Mouse (Mus musculus) left cerebral cortex, adult 9 months (tissue): Measurements from ENCODE around the gene Pole.
A peak's percentile ranks its signal among the peaks of the same experiment; 100 is the strongest.

ENCODE experiments used
- DNase-seq, 2 experiments: peaks; one replicate each; pipeline ENCODE4 v3.0.0; 2022; ENCODE audit warnings: low spot score in 2 of 2

Pole gene

DNA sequence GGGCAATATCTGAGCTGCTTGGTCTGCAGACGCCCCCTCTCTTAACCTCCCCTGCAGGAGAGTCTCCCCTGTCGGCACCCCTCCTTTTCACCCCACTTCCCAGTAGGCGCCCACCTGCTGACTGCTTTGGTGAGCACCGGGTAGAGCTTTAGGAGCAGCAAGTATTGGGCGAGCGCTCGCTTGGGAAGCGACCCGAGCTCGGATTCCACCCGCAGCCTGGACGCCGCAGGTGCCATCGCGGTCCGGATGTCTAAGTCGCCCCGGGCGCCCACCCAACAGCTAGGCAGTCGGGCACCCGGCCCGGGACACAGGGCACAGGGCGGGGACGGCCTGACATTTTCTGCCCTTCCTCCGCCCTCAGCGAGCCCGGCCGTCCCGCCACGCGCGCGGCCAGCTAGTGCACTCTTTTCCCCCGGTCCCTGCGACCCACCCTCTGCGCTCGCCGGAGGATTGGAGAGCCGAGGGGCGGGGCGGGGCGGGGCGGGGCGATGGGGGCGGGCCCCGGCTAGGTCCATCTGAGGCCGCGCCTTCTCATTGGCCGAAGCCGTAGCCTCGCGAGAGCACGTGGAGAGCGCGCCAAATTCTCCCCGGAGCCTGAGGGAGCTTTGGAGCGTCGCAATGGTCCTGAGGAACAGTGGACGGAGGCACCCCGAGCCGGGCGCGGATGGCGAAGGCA lies at the start of gene Pole, which contains the start of gene Pxmp2:
Pole (plus strand) TSS at position 537 of the 676 bp plus-strand sequence.
Pxmp2 (minus strand) TSS at position 417 of the 676 bp plus-strand sequence.
- peak in 1 of 2 experiments; percentile 84 for DNase-seq

DNA sequence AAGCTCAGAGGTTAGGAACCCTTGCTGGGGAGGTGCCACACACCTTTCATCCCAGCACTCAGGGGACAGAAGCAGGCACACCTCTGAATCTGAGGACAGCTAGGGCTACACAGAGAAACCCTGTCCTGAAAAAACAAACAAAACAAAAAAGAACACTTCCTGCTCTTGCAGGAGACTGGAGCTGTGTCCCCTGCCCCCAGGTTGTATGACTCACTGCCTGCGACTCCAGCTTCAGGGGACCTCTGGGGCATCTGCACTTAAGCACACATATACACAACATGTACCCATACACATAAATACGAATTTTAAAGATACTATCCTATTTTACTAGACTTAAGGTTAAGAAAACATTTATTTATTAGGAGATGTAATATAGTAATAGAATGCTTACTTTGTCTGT lies 42.0 kb upstream of the Pole start:
- DNase-seq, result no peak

DNA sequence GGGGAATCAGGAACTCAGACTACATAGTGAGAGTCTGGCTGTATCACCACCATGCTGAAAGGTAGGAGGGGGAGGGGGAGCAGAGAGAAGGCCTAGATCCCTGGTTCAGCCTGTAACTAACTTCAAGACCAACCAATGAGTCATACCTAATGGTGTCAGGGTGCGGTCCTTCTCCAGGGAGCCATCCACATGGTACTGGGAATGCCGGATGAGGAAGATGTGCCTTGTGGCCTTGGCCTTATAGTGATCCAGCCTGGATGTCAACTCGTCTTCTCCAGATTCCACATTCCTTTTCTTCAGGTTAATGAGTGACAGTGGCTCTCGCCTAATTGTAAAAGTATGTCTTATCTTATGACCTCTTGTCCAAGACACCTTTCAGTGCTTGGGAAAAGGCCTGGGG lies 19.2 kb upstream of the Pole start:
- DNase-seq, result no peak

DNA sequence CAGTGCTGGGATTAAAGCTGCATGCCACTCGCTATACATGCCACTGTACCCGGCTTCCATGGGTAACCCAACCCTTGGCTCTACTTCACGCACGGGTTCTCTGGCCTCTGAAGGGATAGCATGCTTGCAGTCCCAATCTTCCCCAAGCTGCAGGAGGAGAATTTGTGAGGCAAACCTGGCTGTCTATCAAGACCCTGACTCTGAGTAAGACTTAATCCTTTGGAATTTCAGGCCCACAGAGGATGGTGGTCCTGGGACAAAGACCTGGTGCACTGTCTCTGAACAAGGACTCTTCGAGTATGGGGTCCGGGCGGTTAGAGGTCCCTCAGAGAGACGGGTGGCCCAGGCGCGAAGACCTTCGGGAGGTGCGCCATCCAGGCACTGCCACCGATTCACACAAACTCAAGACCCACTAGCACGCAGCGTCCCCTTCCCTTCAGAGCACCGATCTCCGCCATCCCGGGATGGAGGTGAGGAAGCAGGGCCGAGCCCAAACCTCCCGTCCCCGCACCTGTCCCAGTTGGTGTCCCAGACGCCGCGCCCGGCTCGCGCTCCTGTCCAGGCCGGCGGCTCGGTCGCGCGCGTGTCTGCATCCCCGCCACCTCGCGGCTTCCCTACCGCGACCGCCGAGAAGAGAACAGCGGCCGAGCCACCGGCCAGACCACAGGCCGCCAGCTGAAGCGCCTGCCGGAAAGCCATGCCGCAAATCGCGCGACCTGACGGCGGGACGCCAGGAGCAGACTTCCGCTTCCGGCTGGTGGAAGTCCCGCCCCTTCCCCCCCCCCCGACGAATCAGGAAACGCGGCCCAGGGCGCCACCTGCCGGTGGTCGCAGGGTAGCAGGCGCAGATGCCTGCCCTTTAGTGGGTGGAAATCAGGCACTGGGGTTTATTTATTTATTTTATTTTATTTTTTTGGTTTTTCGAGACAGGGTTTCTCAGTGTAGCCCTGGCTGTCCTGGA lies 16.7 kb upstream of the Pole start, which contains the start of gene Pgam5:
Pgam5 (minus strand) TSS at position 773 of the 961 bp plus-strand sequence.
- DNase-seq, result peak; percentile 53 to 77

DNA sequence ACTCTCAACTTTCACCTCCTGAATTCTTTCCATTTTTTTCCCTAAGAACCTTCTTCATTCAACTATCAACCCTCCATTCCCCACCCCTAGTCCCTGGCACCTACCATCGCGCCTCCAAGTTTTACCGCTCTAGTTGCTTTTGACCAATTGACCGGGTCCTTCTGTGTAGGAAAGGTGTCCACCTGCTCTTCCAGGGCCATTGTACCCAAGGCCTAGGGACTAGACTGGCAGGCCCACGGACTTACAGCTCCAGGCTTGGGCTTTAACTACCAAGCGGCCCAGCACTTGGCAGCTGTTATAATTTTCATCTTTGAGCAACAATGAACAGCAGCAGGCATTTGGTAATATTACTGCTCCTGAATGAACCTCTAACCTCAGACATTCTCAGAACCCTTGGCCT lies 15.9 kb upstream of the Pole start:
- no peak for DNase-seq

DNA sequence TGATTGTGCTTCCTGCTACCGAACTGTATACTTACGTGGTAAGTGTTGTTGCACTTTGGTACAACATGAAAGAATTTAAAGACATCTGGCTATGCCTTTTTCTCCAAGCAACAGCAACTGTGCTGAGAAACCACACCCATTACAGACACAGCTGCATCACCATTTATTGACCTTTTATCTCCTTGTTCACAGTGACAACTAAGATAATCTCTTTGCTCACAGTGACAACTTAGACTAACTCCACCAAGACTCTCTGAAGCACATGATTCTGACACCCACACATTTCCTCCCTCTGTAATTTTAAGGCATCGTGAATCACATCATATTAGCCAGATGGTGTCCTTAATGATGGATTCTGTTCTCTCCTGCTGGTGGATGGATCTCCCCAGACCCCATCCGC lies 12.0 kb upstream of the Pole start:
- DNase-seq, result no peak

DNA sequence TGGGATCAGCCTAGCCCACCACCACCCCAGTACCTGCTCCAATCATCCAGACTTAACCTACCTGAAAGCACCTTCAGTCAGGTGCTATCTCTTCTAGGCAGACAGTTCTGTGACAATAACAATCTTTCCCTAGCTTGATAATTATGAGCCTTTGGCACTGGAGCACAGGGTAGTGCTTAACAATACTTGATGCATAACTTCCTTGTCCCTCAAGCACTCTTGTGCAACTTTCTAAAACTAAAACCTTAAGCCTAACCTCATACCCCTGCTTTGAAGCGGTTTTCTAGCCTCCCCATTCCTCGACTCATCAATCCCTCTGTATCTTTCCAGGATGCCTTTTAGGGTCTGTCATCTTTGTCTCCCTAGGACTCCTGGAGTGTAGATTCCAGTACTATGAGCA lies 11.3 kb upstream of the Pole start:
- no peak for DNase-seq

DNA sequence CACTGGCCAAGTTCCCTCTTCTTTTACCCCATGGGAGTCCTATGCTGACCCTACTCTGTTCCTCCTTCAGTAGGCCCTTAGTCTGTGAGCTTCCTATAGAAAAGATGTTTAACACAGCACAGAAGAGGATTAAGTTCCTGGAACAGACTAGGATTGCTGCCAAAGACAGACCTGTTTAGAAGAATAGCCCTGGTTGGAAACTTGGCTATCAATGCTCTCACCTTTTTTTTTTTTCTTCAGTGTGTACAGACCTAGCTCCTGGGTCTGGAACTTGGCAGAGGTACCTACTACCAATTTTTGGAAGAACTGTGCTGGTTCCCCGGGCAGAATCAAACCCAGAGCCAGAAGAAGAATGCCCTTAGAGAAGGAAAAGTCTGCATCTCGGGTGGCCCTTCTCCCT lies 9.7 kb upstream of the Pole start:
- DNase-seq, result no peak

DNA sequence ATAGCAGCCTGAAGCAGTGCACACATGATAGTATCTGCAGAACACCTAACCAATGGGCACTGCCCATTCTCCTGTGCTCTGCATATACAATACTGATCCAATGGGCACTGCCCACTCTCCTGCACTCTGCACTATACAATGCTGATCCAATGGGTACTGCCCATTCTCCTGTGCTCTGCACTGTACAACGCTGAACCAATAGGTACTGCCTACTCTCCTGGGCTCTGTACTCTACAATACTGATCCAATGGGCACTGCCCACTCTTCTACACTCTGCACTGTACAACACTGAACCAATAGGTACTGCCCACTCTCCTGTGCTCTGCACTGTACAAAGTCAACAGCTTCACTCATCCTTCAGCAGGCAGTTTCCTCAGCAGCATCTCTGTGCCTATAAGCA lies 9.2 kb upstream of the Pole start:
- no peak for DNase-seq

DNA sequence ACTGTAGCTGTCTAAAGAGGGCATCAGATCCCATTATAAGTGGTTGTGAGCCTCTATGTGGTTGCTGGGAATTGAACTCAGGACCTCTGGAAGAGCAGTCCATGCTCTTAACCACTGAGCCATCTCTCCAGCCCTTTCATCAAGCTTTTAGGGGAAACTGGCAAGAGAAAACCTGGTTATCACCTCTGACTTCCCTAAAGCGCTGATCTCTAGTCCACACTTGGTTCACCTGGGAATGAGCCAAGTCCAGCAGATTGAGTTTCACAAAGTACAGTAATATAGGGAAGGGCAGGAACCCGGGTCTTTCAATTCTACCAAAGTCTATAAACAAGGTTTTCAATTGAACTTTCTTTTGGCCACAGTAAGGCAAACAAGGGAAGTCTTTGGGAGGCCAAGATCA lies 4.1 kb upstream of the Pole start:
- DNase-seq, result no peak

DNA sequence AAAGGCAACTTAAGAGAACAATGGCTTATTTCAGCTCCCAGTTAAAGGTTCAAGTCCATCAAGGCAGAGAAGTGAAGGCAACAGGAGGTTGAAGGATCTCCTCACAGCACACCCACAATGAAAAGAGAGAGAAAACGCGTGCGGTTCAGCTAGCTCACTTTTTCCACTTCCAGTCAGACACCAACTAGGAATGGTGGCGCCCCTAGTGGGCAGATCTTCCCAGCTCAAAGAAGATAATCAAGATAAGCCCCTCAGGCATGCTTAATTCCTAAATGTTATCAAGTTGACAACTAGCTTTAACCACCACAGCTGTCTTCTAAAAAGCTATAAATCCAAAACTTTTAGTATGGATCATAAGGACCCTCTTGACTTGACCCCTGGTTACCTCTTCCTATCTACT lies 1.6 kb upstream of the Pole start:
- no peak for DNase-seq

DNA sequence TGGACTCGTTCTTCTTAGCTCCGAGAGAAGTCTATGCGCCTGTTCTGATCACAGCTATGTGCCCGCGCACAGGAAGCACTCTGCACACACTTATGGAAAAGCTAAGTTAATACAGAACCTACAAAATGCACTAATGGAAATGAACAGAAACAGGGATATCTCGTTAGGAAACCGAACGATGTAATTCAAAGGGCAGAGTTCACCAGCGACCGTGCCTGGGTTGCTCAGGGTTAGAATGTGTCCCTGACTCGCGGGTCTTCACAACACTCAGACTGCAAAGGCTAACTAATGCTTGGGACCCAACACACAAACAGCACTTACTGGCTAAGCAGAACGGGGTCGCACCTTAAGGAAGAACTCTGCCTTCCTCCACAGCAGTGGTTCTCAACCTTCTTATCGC lies 950 bp upstream of the Pole start:
- DNase-seq, result no peak

DNA sequence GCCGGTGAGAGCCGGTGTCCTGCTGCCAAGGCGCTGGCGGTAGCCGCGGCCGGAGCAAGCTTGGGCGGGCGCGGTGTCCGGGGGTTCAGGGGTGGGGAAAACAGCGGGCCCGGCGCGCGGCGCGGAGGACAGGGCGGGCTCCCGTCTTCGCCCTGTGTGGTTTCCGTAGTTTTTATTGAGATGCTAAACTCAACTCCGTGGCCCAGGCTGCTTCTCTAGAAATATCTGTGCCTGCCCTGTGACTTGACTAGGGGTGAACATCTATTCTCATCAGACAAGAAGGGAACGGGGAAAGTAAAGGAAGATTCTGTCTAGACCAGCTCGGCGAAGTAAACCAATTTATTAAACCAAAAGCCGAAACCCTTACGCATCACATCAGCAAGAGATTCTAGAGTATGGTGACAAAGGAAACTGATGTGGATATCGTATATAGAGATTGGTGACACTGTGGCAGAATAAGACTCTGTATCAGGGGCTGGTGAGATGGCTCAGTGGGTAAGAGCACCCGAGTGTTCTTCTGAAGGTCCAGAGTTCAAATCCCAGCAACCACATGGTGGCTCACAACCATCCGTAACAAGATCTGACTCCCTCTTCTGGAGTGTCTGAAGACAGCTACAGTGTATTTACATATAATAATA lies 459 bp downstream of the Pole start:
- no peak for DNase-seq

DNA sequence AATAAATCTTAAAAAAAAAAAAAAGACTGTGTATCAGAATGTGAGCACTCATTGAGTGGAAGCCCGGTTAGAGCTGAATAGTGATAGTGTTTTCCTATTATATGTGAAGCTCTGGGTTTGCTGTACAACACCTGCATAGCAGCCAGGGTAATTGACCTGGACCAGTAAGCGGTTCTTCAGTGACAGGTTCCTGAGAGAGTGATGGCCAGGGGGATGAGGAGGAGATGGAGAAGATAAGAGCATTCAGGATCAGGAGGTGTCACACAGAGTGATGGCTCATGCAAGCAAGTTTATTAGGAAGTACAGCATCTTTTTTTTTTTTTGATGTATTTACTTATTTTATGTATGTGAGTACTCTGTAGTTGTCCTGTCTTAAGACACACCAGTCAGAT lies 974 bp downstream of the Pole start:
- no peak for DNase-seq

DNA sequence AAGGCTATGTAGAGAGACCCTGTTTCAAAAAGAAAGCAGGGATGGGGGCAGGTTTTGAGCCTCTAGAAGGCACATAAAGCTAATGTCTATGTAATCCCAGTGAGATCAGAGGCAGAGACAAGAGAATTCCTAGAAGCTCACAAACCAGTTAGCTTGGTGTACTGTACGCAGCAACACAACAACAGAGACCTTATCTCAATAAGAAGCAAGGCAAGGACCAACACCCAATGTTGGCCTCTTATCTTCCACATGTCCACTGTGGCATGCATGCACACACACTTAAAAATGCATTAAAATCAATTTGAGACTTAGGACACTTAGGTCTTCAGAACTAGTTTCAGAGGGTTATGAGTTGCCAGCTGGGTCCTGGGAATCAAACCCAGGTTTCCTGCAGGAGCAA lies 5.5 kb downstream of the Pole start:
- no peak for DNase-seq

DNA sequence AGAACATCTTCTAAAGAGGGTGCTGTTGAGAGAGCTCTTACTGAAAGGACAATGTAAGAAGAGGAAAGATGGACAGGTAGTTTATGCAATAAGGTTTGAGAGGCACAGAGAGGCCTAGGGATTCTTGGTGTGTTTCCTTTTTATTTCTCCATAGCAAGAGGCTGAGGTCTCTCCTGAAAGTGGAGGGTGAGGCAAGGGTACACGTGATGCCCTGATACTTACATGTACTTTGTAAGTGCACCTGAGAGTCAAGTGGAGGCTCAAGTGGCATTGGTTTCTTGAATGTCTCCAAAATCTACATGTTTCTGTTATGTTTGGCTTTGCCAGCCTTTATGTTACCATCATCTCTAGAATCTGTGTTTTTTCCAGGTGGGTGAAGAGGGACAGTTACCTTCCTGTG lies 10.5 kb downstream of the Pole start:
- no peak for DNase-seq

DNA sequence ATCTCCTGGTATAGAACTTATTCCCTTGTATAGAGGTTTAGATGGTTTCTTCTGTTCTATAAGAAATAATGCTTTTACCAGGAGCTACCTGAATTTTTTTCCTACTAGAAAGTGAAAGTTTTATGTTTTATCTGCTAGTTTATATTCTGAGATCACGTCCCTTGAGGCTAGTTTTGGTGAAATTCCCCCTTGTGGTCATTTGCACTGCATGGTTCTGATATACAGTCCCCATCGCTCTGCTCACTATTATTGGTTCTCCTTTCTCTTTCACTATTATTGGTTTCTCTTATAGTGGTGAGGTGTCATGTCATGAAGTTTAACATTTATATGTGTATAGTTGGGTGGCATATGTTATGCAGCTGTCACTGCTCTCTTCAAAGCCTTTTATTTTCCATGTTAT lies 14.5 kb downstream of the Pole start:
- DNase-seq, result no peak

DNA sequence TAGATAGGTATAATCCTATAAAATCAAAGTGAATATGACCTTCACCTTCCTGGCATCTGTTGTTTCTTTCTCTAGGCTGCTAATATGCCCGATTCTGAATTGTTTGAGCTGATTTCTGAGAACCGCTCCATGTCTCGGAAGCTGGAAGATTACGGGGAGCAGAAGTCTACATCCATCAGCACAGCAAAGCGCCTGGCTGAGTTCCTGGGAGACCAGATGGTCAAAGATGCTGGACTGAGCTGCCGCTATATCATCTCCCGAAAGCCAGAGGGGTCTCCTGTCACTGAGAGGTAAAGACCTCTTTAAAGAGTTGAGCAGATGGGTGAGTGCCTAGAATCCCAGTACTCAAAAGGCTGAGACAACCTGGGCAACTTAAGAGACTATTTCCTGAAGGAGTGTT lies 22.8 kb downstream of the Pole start:
- no peak for DNase-seq

DNA sequence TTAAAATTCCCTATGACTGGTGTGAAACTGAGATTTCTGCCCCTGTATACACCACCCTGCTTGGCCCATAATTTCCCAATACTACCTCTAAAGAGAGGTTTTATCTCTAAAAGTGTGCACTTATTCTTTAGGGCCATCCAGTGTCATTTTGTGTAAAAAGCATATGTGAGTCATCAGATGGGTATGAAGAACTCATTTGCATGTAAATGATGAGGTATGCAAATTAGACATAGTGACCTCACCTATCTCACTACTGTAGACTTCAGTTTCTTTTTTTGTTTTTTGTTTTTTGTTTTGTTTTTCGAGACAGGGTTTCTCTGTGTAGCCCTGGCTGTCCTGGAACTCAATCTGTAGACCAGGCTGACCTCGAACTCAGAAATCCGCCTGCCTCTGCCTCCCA lies 27.0 kb downstream of the Pole start:
- no peak for DNase-seq

DNA sequence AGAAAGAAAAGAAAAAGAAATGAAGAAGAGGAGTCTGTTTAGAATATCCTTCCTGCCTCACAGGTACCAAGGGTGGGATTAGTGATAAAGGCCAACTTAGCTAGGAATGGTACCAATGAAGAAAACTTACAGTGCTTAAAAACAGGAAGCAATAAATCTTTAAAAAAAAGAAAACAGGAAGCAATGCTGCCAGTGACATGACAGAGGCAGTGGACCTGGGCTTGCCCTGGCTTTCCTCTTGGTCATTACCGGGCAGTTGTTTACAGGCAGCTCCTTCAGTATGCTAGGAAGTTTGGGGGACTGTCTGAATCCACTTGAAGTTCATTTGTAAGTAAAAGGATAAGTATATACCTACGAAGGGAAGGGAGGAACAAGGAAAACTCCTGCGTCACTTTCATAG lies 44.4 kb downstream of the Pole start:
- no peak for DNase-seq

DNA sequence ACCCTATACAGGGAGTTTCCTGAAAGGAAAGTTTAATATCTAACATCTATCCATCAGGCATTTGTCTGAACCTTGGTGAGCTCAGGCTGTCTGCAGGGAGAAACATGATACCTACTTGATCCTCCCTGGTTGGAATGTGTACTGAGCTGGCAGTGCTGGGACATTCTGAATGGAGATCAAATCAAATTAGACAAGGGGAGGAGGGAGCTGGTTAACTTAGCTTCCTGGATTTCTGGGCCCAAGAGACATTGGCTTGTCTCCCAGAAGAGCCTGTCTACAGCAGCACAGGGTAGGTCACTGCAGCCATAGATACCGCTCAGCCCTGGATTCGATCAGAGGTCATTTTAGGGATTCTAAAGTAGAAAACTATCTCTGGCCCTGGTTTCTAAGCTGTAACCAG lies 52.7 kb downstream of the Pole start:
- no peak for DNase-seq

DNA sequence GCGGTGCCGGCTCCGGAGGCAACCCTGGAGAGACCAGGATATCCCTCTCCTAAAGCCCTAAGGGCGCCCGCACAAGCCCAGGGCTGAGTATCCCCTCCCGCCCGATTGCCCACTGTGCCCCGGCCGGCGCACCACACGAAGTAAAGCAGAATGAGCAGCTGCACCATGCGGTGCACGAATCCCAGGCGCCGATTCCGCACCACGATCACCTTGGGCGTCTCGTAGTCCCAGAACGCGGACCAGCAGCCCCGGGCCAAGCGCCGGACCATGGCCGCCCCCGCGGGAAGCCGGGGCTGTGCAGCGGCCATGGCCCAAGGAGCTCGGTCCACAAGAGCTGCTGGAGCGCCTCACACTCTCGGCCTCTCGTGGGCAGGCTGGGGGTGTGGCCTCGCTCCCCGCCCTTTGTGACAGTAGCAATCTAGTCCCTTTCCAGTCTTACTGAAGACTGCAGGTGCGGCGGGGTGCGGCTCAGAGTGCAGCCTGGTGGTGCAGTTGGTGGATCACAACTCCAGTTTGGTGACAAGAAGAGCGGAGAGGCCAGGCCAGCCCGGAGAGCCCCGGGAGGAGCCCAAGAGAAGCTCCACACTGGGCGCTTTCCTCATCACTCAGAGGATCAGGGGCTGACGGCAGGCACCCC lies 56.7 kb downstream of the Pole start, which contains the start of gene P2rx2:
P2rx2 (minus strand) TSS at position 565 of the 637 bp plus-strand sequence.
- no peak for DNase-seq
